Mouse (Mus musculus) layer of hippocampus, adult 9-10 months (tissue): ENCODE data around the gene Nubp2.

Source experiments
- DNase-seq: peaks from one replicate; pipeline ENCODE4 v3.0.0; 2022; ENCODE audit warnings: low spot score

Gene Nubp2

DNA sequence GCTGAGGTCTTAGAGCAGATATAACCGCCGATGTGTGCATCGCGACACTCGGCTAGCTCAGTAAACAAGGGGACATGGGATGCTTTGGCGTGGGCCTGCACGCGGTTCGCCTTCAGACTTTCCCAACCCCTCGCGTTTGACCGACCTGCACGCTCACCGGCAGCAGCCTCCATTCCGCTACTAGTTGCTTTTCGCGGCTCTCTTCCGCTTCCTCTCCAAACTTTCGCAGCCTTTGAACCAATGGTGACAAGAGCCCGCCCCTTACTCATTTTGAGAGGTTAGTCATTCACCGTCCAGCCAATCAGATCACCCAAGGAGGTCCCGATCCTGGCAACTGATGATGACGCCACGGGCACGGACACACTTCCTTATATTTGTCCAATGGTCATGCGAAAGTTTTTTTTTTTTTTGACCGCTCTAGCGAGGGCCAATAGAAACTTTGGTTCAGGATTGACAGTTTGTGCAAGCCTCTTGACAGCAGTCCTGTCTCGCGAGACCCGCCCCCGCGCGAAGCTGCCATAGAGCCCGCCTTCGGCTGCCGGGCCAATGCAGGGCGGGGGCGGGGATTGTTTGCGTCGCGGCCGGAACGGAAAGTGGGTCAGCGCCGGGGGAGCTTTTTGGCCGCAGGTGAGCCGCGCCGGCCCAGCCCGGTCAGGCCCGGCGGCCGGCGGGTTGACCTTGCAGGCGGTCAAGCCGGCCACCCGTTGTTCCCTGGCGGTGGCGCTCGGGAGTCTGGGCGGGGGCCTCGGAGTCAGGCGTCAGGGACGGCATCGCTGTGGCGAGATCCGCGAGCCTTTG, at the start of gene Nubp2, which contains the start of gene Spsb3:
Gene Nubp2 (minus strand): TSS at position 216 of the 798 bp plus-strand sequence.
Gene Spsb3 (plus strand): TSS at position 510 of the 798 bp plus-strand sequence.
- DNase-seq, result peak; percentile 99

GRCm38 (mm10) chr17:24935666-24936065, 49.5 kb upstream of the Nubp2 start:
- no peak for DNase-seq

GRCm38 (mm10) chr17:24934926-24935325, 48.8 kb upstream of the Nubp2 start:
- DNase-seq, result no peak

DNA sequence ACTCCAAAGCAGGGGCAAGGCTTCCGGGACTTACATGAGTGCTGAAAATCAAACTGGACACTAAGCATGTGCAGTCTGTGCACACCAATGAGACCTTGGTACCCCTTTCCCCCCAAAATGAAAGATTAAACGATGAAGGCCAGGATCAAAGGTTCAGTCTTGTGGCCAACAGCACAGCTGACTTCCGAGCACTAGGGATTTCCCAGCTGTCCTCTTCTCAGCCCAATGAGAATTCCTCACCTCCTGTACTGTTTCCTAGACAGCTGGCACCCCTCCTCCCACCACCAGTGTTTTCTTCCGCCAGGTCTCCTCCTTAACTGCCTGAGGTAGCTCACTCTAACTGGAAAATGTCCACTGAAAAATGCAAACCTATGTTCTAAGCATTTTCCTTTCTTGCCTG, 47.0 kb upstream of the Nubp2 start:
- no peak for DNase-seq

DNA sequence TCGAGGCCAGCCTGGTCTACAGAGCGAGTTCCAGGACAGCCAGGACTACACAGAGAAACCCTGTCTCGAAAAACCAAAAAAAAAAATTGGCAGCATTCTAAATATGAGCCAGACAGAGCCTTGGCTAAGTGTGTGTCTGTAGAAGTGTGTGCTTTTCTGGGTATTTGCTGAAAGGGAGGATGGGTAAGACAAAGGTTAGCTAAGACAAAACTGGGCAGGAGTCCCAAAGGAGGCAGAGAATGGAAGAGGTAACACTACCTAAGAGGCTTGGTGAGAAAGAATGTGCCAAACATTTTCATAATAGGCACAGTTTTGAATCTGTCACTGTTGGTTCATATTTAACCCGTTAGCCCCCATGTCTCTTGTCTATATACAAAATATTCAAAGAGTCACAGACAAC, 46.3 kb upstream of the Nubp2 start:
- DNase-seq, result no peak

DNA sequence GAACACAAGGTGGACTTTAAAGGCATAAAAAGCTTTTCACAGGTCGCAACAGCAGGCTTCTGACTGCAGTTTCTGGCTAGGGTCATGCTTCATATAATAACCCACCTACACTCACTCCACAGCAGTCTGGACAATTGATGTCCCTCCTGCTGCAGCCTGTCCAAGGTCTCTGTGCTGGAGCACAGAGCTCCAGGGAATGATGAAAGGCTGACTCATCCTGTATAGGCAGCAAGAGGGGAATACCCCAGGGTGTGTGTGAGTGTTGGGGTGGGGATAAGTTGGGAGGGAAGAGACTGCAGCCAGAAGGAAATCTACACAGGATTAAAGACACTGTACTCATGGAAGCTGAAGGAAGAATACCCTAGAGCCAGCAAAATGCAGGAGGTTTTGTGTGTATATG, 43.4 kb upstream of the Nubp2 start:
- DNase-seq, result no peak

DNA sequence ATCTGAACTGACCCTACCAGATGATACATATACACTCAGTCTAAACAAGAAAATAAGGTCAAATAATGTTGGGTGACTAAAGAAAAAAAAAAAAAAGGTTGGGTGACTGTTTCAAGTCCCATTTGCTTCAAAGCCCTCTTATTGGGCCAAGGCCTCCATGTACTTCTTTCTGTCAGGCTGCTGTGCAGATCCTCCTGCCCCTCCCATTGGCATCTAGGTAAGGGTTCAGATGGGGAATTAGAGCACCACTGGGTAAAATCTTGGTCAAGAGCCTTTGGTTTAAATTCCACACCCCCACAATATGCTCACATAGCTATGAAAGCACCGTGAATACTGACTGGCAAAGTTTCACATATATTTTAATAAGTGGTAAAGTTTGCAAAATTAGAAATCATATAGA, 37.1 kb upstream of the Nubp2 start:
- no peak for DNase-seq

DNA sequence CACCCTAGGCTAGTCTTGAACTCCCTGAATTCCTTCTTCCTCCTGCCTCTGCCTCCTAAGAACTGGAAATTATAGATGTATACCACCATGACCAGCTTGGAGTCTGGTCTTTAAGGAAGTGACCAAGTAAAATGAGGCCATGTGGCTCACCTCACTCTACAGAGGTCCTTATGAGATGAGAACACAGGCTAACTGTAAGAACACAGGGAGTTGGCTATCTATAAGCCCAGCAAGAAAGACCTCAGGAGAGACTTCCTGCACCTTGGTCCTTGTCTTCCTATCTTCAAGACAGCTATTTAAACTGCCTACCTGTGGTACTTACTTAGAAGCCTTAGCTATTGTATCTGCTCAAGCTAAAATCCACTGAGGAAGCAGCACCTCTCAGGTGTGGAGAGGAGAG, 27.8 kb upstream of the Nubp2 start:
- DNase-seq, result no peak

- DNase-seq, result no peak
Observed at GRCm38 (mm10) chr17:24907591-24907990, 21.4 kb upstream of the Nubp2 start.

DNA sequence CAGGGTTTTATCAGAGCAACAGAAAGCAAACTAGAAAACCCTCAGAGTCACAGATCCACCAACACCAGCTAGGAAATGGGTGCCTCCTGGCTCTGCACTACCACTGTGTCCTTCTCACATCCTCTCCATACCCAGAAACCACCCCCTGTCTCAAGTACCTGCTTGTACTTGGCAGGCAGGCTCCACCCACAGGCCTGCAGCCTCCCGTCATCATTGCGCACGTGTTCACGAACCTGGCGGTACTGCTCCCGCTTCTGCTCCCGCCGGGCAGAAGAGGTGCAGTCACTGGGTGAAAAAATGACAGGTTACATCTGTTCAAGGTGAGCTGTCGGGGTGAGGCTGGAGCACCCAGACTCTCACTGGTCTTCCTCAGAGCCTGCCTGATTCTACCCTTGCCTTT, 17.6 kb upstream of the Nubp2 start:
- no peak for DNase-seq

GRCm38 (mm10) chr17:24902671-24903474, 16.7 kb upstream of the Nubp2 start:
- no peak for DNase-seq

DNA sequence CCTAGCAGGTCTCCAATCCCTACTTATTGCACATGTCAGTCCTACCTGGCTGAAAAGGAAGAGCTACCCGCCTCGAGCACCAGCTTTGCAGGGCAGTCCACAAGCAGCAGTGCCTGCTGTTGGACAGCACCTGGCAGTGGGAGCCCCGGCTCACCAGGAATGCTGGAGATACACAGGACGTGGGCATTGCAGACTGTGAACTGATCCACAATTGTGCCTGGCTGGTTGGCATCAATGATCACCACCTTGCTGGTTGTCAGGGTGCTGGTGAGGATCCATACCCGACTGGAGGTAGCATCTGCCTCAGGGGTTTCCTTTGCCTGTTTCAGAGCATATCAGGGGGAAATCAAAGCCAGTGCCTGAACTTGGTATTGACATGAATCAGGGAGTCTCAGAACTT, 16.0 kb upstream of the Nubp2 start:
- no peak for DNase-seq

- no peak for DNase-seq
Observed at GRCm38 (mm10) chr17:24900014-24900413, 13.9 kb upstream of the Nubp2 start.

- DNase-seq, result no peak
Observed at GRCm38 (mm10) chr17:24899153-24899552, 13.0 kb upstream of the Nubp2 start.

DNA sequence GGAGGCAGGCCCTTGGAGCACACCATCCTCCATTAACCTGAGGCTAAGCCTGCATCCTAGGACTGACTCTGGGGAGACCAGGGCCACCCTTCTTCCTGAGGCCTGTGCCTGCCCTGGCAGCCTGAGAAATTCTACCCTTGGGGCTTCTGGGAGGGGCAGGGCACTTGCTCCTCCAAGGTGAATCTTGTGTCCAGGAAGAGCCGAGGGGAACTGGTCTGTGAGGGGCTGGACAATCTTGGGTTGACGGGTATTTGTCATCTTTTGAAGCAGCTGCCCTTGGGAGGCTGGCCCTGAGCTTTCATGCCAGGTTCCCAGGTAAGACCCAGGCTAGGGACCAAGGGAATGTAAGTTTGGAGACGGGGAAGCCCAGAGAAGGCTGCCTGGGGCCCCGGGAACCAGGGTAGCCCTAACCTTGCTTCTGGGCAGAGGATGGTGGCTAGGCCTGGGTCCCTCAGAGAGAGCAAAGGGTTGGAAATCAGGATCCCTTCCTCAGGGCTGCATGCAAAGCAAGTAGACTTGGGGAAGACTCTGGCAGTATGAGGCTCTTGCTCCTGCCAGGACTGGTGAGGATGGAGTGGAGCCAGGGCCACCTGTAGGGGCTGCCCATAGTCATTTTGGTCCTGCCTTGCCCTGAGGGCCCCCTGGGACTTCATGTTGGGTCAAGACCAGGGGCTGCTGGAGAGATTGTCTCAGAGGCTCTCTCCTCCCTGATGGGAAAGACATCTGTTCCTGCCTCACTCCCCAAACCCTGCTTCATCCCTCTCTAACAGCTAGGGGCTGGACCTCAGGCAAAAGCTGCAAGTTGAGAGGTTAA, 12.1 kb upstream of the Nubp2 start:
- DNase-seq, result no peak

- DNase-seq, result no peak
Observed at GRCm38 (mm10) chr17:24897600-24897999, 11.5 kb upstream of the Nubp2 start.

DNA sequence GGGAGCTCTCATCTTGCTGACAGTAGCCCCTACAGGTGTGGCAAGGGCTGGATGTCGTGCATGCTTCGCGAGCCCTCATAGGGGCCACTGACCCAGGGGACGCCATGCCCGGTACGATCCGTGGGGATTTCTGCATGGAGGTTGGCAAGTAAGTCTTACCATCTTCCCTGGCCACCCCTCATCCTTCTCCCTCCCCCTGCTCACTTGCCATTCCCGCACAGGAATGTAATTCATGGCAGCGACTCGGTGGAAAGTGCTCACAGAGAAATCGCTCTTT, 10.8 kb upstream of the Nubp2 start:
- no peak for DNase-seq

- DNase-seq, result no peak
Observed at GRCm38 (mm10) chr17:24896241-24896992, 10.3 kb upstream of the Nubp2 start, which contains the start of gene Nme3. TSS of gene Nme3 (plus strand) at chr17:24896500.

GRCm38 (mm10) chr17:24895571-24896240, 9.6 kb upstream of the Nubp2 start:
- DNase-seq, result no peak

GRCm38 (mm10) chr17:24894995-24895547, 8.9 kb upstream of the Nubp2 start, which contains the start of the genes Eme2 and Mrps34:
TSS of gene Eme2 (minus strand) at chr17:24895087.
TSS of gene Mrps34 (plus strand) at chr17:24895116.
- DNase-seq, result no peak
